ENCODE assay signal across 26 mouse cellular contexts in the genomic region with DNA sequence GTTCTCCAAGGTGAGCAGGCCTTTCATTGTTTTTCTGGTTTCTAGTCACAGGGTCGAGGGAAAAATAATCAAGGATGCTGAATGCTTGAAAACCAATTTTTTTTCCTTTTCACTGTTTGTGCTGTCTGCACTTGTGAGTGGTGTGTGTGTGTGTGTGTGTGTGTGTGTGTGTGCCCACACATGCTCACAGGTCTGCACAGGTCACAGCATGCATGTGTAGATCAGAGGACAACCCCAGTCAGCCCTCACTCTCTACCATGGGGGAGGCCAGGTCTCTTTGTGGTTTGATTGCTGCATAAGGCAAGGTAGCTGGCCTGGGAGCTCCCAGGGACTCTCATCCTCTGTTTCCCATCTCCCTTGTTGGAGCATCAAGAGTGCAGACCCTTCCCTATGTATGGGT. TPM values are rescaled to one million over a fixed set of nuclear protein-coding genes. Genes with fewer than 3 reads are reported as not detected.
A peak's percentile ranks its signal among the peaks of the same experiment; 100 is the strongest.
DNase-seq lines count a peak whose midpoint lies in the region; ATAC-seq and TF ChIP-seq lines count a peak whose summit lies in the region.
"Had no signal": no experiment of that assay in that cellular context is flagged by ENCODE, and none has a peak within 500 bp of the region (broad histone marks: within the 10 kb centered on the region; RNA-seq: fewer than 3 reads in every experiment).

No protein-coding gene starts in this region.

- H3K9ac ChIP-seq in hindbrain, embryonic 11.5 days (ENCODE audit: low read depth, low read length) = no peak overlapping the region
- no peak overlapping the region for H3K9ac ChIP-seq in hindbrain, postnatal 0 days (replicated peaks; ENCODE audit: low read length)
- H3K9ac ChIP-seq in intestine, postnatal 0 days (ENCODE audit: low read depth, low read length) = 0 out of 2 replicates have a peak overlapping the region, but pooled peaks have one; percentile 4
- H3K9ac ChIP-seq in intestine, embryonic 16.5 days (ENCODE audit: low read depth, low read length) = no peak overlapping the region
- H3K9ac ChIP-seq in neural tube, embryonic 13.5 days = no peak overlapping the region
- no peak overlapping the region for H3K9ac ChIP-seq in neural tube, embryonic 15.5 days (replicated peaks)
- H3K9ac ChIP-seq: embryonic facial prominence, embryonic 13.5 days; forebrain, embryonic 13.5 days; intestine, embryonic 15.5 days had no signal

- H3K27me3 ChIP-seq in hindbrain, embryonic 11.5 days (ENCODE audit: control insufficient read depth, insufficient read depth, low read length) = no peaks in the 10 kb centered on the region
- H3K27me3 ChIP-seq in hindbrain, postnatal 0 days (ENCODE audit: insufficient read depth, low read length) = no peaks in the 10 kb centered on the region
- no peaks in the 10 kb centered on the region for H3K27me3 ChIP-seq in intestine, postnatal 0 days (replicated peaks; ENCODE audit: control insufficient read depth, insufficient read depth, low read length)
- no peaks in the 10 kb centered on the region for H3K27me3 ChIP-seq in intestine, embryonic 16.5 days (replicated peaks; ENCODE audit: control insufficient read depth, insufficient read depth, low read length)
- H3K27me3 ChIP-seq in neural tube, embryonic 13.5 days = no peaks in the 10 kb centered on the region
- H3K27me3 ChIP-seq in neural tube, embryonic 15.5 days (replicated peaks) = no peaks in the 10 kb centered on the region
- H3K27me3 ChIP-seq: embryonic facial prominence, embryonic 13.5 days; forebrain, embryonic 13.5 days; intestine, embryonic 15.5 days had no signal

- H3K4me2 ChIP-seq in hindbrain, embryonic 11.5 days (replicated peaks; ENCODE audit: low read depth, low read length) = no peak overlapping the region
- H3K4me2 ChIP-seq in hindbrain, postnatal 0 days (ENCODE audit: low read depth, low read length) = no peak overlapping the region
- H3K4me2 ChIP-seq in intestine, postnatal 0 days (replicated peaks; ENCODE audit: low read depth) = no peak overlapping the region
- H3K4me2 ChIP-seq in intestine, embryonic 16.5 days (ENCODE audit: low read depth, low read length) = no peak overlapping the region
- H3K4me2 ChIP-seq in neural tube, embryonic 13.5 days = no peak overlapping the region
- H3K4me2 ChIP-seq in neural tube, embryonic 15.5 days = no peak overlapping the region
- H3K4me2 ChIP-seq: embryonic facial prominence, embryonic 13.5 days; forebrain, embryonic 13.5 days; heart, embryonic 11.5 days; intestine, embryonic 15.5 days had no signal

- TF ChIP-seq CTCF in hindbrain, postnatal 0 days (IDR thresholded peaks at IDR 0.05; ENCODE audit: low read depth) = no peak
- TF ChIP-seq CTCF in intestine, postnatal 0 days (IDR thresholded peaks at IDR 0.05; ENCODE audit: low read depth) = no peak

- H3K27ac ChIP-seq in hindbrain, embryonic 11.5 days (ENCODE audit: low read depth, low read length) = no peak overlapping the region
- H3K27ac ChIP-seq in hindbrain, postnatal 0 days = no peak overlapping the region
- no peak overlapping the region for H3K27ac ChIP-seq in intestine, postnatal 0 days (ENCODE audit: low read depth, low read length)
- H3K27ac ChIP-seq in intestine, embryonic 16.5 days (ENCODE audit: low read length) = no peak overlapping the region
- H3K27ac ChIP-seq in neural tube, embryonic 13.5 days (replicated peaks) = peak overlapping the region; percentile 64
- no peak overlapping the region for H3K27ac ChIP-seq in neural tube, embryonic 15.5 days (replicated peaks)
- H3K27ac ChIP-seq: embryonic facial prominence, embryonic 13.5 days; forebrain, embryonic 10.5 days; forebrain, embryonic 13.5 days; hindbrain, embryonic 10.5 days; intestine, embryonic 15.5 days had no signal

- H3K4me3 ChIP-seq in hindbrain, embryonic 11.5 days (ENCODE audit: low read depth, low read length) = no peak overlapping the region
- H3K4me3 ChIP-seq in hindbrain, postnatal 0 days (ENCODE audit: low read length) = no peak overlapping the region
- H3K4me3 ChIP-seq in intestine, postnatal 0 days (ENCODE audit: low read depth, low read length) = no peak overlapping the region
- H3K4me3 ChIP-seq in intestine, embryonic 16.5 days (ENCODE audit: low read length) = no peak overlapping the region
- no peak overlapping the region for H3K4me3 ChIP-seq in neural tube, embryonic 13.5 days
- no peak overlapping the region for H3K4me3 ChIP-seq in neural tube, embryonic 15.5 days (replicated peaks)
- H3K4me3 ChIP-seq: embryonic facial prominence, embryonic 13.5 days; forebrain, embryonic 10.5 days; forebrain, embryonic 13.5 days; hindbrain, embryonic 10.5 days; intestine, embryonic 15.5 days had no signal

- ATAC-seq in hindbrain, embryonic 11.5 days (ENCODE audit: low FRiP score) = 0 out of 2 replicates have a peak, but pooled peaks have one; percentile 51
- no peak for ATAC-seq in hindbrain, postnatal 0 days
- no peak for ATAC-seq in intestine, postnatal 0 days
- no peak for ATAC-seq in intestine, embryonic 16.5 days
- no peak for ATAC-seq in neural tube, embryonic 13.5 days (ENCODE audit: low read depth)
- ATAC-seq in neural tube, embryonic 15.5 days (ENCODE audit: low FRiP score) = no peak
- ATAC-seq: CD4-positive, CD25-positive, alpha-beta regulatory T cell, adult 4 months; forebrain, embryonic 13.5 days; forebrain, embryonic 16.5 days; intestine, embryonic 15.5 days had no signal

- H3K36me3 ChIP-seq in hindbrain, embryonic 11.5 days (ENCODE audit: control insufficient read depth, insufficient read depth, low read length) = no peaks in the 10 kb centered on the region
- no peaks in the 10 kb centered on the region for H3K36me3 ChIP-seq in hindbrain, postnatal 0 days (ENCODE audit: insufficient read depth, low read length)
- no peaks in the 10 kb centered on the region; the same call in 1 of the 2 replicates for H3K36me3 ChIP-seq in intestine, postnatal 0 days (ENCODE audit: control insufficient read depth, insufficient read depth)
- H3K36me3 ChIP-seq in intestine, embryonic 16.5 days (ENCODE audit: control insufficient read depth, insufficient read depth, low read length) = no peaks in the 10 kb centered on the region
- no peaks in the 10 kb centered on the region for H3K36me3 ChIP-seq in neural tube, embryonic 13.5 days
- H3K36me3 ChIP-seq in neural tube, embryonic 15.5 days = no peaks in the 10 kb centered on the region
- H3K36me3 ChIP-seq: embryonic facial prominence, embryonic 13.5 days; forebrain, embryonic 10.5 days; hindbrain, embryonic 10.5 days; intestine, embryonic 15.5 days had no signal

- 61% methylated on average over 1 of the region's 1 CpGs for WGBS in hindbrain, embryonic 11.5 days
- 66% methylated on average over 1 of the region's 1 CpGs for WGBS in hindbrain, postnatal 0 days
- 86% methylated on average over 1 of the region's 1 CpGs for WGBS in intestine, postnatal 0 days
- 73% methylated on average over 1 of the region's 1 CpGs for WGBS in intestine, embryonic 16.5 days
- 60% methylated on average over 1 of the region's 1 CpGs for WGBS in neural tube, embryonic 13.5 days
- 74% methylated on average over 1 of the region's 1 CpGs for WGBS in neural tube, embryonic 15.5 days

- no peaks in the 10 kb centered on the region for H3K4me1 ChIP-seq in hindbrain, embryonic 11.5 days (replicated peaks; ENCODE audit: control insufficient read depth, insufficient read depth, low read length)
- H3K4me1 ChIP-seq in hindbrain, postnatal 0 days (ENCODE audit: insufficient read depth, low read length) = no peaks in the 10 kb centered on the region
- no peaks in the 10 kb centered on the region for H3K4me1 ChIP-seq in intestine, postnatal 0 days (replicated peaks; ENCODE audit: control insufficient read depth, insufficient read depth, low read length)
- H3K4me1 ChIP-seq in intestine, embryonic 16.5 days (ENCODE audit: control insufficient read depth, insufficient read depth, low read length) = no peaks in the 10 kb centered on the region
- H3K4me1 ChIP-seq in neural tube, embryonic 13.5 days (replicated peaks) = no peaks in the 10 kb centered on the region
- H3K4me1 ChIP-seq in neural tube, embryonic 15.5 days = no peaks in the 10 kb centered on the region
- H3K4me1 ChIP-seq: embryonic facial prominence, embryonic 13.5 days; forebrain, embryonic 10.5 days; forebrain, embryonic 13.5 days; hindbrain, embryonic 10.5 days; intestine, embryonic 15.5 days had no signal

- H3K9me3 ChIP-seq in hindbrain, embryonic 11.5 days (ENCODE audit: control insufficient read depth, low read length) = no peaks in the 10 kb centered on the region
- H3K9me3 ChIP-seq in hindbrain, postnatal 0 days (ENCODE audit: low read length) = no peaks in the 10 kb centered on the region
- no peaks in the 10 kb centered on the region for H3K9me3 ChIP-seq in intestine, postnatal 0 days (ENCODE audit: control insufficient read depth)
- no peaks in the 10 kb centered on the region for H3K9me3 ChIP-seq in intestine, embryonic 16.5 days (ENCODE audit: control insufficient read depth, low read length)
- no peaks in the 10 kb centered on the region for H3K9me3 ChIP-seq in neural tube, embryonic 13.5 days
- no peaks in the 10 kb centered on the region for H3K9me3 ChIP-seq in neural tube, embryonic 15.5 days (replicated peaks)
- H3K9me3 ChIP-seq: embryonic facial prominence, embryonic 13.5 days; forebrain, embryonic 10.5 days; forebrain, embryonic 13.5 days; intestine, embryonic 15.5 days had no signal

- no peak for DNase-seq in hindbrain, embryonic 11.5 days (ENCODE audit: low spot score)
- DNase-seq in hindbrain, postnatal 0 days (ENCODE audit: low spot score) = no peak
- DNase-seq: adrenal gland, adult 2 months; adrenal gland, postnatal 14 days; cerebellum, adult 11 months; cerebellum, adult 2 months; cerebellum, adult 9-11 months; cerebellum, postnatal 25 days; gastrocnemius, postnatal 10 days; gastrocnemius, postnatal 36 days; heart, postnatal 36 days had no signal

RNA-seq across cellular contexts. Expression of gene Slc4a4, which starts 16.9 kb away (rescaled TPM):
- 1.6 and 2.6 TPM in 2 replicates for polyA plus RNA-seq in hindbrain, embryonic 11.5 days (2014; fragmentation: Nextera tagmentation; extraction: Ambion mirVana)
- total RNA-seq in hindbrain, postnatal 0 days (2014; rRNA removed) = 68.8 and 73.0 TPM in 2 replicates
- polyA plus RNA-seq in hindbrain, postnatal 0 days (2015; fragmentation: Nextera tagmentation; extraction: Ambion mirVana) = 30.6 and 31.1 TPM in 2 replicates
- 4.6 and 5.4 TPM in 2 replicates for polyA plus RNA-seq in intestine, postnatal 0 days (2015; fragmentation: Nextera tagmentation; extraction: Ambion mirVana)
- 2.4 and 2.6 TPM in 2 replicates for polyA plus RNA-seq in intestine, embryonic 16.5 days (2015; fragmentation: Nextera tagmentation; extraction: Ambion mirVana)
- 5.9 and 6.2 TPM in 2 replicates for polyA plus RNA-seq in neural tube, embryonic 13.5 days (2015; fragmentation: Nextera tagmentation; extraction: Ambion mirVana)
- polyA plus RNA-seq in neural tube, embryonic 15.5 days (2015; fragmentation: Nextera tagmentation; extraction: Ambion mirVana) = 12.2 and 13.4 TPM in 2 replicates
- total RNA-seq: common myeloid progenitor, adult 5-6 weeks; granulocyte monocyte progenitor cell, adult 5-6 weeks; MEL had no signal
- polyA plus RNA-seq: CD4-positive, CD25-positive, alpha-beta regulatory T cell, adult 4 months had no signal
